Mouse (Mus musculus) left cerebral cortex, postnatal 10 days (tissue): ENCODE data around the gene Fbxo24. TPM values are rescaled to one million over a fixed set of nuclear protein-coding genes. Genes with fewer than 3 reads are reported as not detected.

Source experiments
- DNase-seq, 2 experiments: peaks; one replicate each; pipeline ENCODE4 v3.0.0; 2021 to 2022; ENCODE audit warnings: low spot score in 2 of 2, mixed read lengths in 1 of 2; ENCODE audit errors: extremely low spot score in 1 of 2
- intact Hi-C: fragments of 180-260 bp; cut with DNase I; formaldehyde crosslinking; loops from one replicate; pipeline ENCODE4 v1.15.1; 2025
- total RNA-seq, 2 experiments: library from RNA; stranded (reverse); gene quantifications; 2 replicates each; pipeline ENCODE4 v1.2.3; 2021

The Fbxo24 gene
- total RNA-seq, 2 experiments from 2014 or later: 0.19 to 0.26 TPM

DNA sequence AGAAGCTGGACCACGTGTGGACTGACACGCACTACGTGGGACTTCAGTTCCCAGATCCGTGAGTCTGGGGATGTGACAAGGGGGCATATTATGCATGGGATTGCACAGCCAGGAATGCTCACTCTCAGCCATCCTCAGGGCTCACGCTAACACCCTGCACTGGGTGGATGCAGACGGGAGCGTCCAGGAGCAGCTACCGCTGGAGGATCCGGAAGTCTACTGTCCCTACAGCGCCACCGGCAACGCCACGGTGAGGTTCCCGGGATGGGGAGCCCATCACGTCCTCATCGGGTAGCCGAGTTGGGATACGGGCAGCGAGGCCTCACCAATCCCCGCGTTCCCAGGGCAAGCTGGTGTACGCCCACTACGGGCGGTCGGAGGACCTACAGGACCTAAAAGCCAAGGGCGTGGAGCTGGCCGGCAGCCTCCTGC lies 54.3 kb downstream of the Fbxo24 start:
- peak; percentile 36 to 69 for DNase-seq
- intact Hi-C loops: no loop called here

DNA sequence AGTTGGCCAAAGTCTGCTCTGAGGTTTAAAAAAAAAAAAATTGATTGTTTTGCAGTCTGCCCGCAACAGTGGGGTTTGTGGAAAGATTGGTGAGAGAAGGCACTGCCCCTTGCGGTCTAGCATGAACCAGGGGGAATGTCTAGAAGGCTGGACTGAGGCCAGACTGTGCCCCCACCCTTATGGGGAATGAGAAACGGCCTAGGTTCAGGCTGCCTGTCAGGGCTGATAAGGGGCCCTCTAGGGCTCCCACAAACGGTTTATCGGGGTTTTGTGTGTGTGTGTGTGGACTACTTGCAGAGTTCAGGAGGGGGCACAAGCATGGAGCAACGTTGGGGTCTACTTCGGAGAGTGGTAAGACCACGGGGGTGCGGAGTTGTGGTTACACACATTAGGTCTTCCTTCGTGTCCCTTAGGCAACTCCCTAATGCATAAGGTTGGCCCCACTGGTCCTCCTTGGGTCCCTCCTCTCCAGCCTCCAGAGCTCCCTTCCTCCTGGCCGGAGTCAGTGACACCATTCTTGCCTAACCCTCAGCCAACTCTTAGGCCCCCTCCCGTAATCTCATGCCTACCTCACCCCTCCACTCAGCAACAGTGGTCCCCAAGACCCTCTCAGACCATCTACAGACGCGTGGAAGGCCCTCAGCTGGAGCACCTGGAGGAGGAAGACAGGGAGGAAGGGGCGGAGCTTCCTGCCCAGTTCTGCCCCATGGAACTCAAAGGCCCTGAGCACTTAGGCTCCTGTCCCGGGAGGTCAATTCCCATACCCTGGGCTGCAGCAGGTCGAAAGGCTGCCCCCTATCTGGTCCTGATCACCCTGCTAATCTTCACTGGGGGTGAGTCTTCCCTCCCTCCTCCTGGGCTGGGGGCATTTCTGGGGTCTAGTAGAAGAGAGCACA lies 57.9 kb downstream of the Fbxo24 start:
- intact Hi-C loops: no loop called here
- no peak for DNase-seq

DNA sequence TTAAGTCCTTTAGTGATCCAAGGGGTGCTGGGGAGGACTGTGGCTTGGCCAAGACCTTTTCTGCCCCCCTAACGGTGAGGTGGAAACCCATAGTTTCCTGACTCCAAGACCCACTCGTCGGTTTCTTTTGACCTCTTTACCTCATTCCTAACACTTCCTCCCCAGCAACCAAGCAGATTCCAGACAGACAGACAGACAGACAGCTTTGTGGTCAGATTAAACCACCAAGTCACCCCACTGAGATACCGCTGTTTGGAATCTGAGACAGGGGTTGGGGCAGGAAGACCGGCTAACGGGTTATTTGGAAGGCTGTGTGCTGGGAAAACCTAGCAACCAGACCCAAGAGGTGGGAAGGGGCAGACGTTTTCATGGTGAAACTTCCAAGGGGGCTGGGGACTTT lies 58.6 kb downstream of the Fbxo24 start:
- no peak for DNase-seq
- intact Hi-C loops: no loop called here

DNA sequence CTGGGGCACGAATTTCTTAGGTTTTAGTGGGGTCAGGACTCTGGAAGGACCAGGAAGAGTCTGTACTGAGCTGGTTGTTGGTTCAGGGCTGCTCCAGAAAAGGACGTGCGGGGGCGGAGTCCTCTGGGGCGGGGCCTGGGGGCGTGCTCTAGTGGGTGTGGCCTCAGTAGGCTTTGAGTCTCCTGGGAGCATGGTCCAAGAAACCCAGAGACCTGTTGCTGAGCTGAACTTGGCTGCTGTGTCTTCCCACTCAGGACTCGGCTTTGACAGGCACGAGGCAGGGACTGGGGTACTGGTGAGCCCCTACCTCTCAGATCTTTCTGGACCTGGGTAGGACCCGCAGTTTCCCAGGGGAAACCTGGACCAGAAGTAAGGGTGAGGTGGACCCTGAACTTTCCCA lies 59.1 kb downstream of the Fbxo24 start, which contains the start of gene Tfr2:
TSS of gene Tfr2 (plus strand) at position 176 of the 400 bp plus-strand sequence.
- no peak for DNase-seq
- intact Hi-C loops: no loop called here

DNA sequence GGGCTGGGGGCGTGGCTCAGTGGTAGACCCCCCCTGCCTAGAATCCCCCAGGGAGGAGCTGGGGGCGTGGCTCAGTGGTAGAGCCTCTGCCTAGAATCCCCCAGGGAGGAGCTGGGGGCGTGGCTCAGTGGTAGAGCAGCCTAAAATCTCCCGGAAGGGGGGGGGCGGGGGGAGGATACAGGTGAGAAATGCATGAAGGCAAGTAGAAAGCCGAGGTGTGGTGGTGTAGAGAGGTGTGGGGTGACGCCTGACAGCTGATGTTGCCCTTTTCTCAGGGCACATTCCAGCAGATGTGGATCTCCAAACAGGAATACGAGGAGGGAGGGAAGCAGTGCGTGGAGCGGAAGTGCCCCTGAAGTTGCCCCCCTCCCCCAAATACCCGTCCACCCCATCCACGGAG lies 59.8 kb downstream of the Fbxo24 start:
- intact Hi-C loops: no loop called here
- DNase-seq: no peak

DNA sequence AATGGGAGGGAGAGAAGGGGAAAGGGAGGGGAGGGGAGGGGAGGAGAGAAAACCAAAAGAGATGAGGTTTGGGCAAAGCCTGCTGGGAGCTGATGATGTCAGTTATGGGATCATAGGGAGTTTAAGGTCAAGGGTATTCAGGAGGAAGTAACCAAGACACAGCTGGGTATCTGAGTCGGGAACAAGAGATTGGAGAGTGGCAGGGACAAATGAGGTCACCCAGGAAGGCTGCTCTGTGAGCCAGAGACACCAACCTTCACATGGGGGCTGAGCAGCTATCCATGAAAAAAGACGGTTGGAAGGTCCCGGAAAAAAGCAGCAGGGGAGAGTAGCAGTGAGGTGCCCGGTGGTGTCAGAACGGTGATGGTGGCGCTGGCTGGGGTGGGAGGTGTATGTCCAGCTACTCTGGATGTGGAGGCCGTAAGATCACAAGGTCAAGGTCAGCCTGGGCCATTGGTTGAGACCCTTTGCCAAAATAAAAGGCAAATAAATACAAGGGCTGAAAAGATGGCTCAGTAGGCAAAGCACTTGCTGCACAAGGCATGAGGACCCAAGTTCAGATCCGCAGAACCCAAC lies 60.5 kb downstream of the Fbxo24 start:
- intact Hi-C loops: no loop called here
- DNase-seq: no peak

DNA sequence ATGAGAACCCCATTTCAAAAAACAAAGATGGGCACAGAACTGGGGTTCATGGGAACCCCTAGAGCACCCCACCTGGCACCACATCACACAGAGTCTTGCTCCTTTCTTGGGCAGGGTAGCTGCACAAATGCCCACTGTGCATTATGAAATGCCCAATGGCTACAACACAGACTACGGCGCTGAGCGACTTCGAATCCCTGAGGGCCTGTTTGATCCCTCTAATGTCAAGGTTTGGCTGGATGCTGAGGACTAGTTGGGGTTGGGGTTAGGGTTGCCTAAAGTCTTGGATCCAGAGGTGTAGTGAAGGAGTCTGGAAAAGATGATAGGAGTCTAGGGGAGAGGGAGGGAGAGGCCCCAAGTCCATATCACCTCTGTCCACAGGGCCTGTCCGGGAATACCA lies 62.4 kb downstream of the Fbxo24 start:
- intact Hi-C loops: no loop called here
- no peak for DNase-seq

DNA sequence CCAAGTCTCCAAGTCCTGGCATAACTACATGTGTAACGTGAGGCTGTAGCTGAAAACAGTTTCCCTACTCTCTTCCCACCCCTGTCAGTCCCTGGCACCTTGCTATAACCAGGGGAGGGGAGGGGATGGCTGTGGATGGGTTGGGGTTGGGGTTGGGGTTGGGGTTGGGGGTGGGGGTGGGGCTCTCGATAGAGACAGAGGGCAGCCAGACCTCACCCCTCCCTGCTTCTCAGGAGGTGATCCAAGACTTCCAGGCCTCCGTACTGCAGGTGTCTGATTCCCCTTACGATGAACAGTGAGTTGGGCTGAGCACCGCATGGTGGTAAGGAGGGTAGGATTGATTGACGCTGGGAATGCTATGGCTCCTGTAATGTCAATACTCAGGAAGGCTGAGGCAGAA lies 63.1 kb downstream of the Fbxo24 start:
- DNase-seq: no peak

DNA sequence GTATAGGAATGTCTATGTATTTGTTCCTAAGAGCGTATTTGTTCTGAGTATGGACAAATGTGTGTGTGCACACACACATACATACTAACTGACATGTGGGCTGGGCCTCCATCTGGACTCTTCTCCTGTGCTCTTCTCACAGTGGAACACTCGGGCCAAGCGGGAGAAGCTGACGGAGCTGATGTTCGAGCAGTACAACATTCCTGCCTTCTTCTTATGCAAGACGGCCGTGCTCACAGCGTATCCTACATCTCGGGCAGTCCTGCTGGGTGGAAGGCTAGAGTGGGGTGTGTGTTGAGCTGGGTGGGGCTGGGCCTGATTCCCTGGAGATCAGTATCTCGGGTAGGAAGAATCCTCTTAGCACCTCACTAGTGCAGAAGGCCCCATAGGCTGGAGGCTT lies 65.8 kb downstream of the Fbxo24 start:
- no peak for DNase-seq
- intact Hi-C loops: no loop called here

More for the DNA sequence above, 63.1 kb downstream of the Fbxo24 start:
- intact Hi-C loops: no loop called here

Other genes starting within 250 kb of the Fbxo24 start
- under 1 TPM; 0.47 to 0.69 TPM for gene Zan, start 151.9 kb downstream of the Fbxo24 start, total RNA-seq
- gene Pop7, start 126.5 kb downstream of the Fbxo24 start, total RNA-seq: 10 to 100 TPM; 36.5 to 36.8 TPM
- gene Gigyf1, start 110.5 kb downstream of the Fbxo24 start, total RNA-seq: 10 to 100 TPM; 43.0 TPM
- not detected for gene Epo, start 95.8 kb downstream of the Fbxo24 start, total RNA-seq
- 1,000 to 10,000 TPM in 1 of 2 experiments, 100 to 1,000 TPM in 1; 996 to 1,005 TPM for gene Gnb2, start 95.5 kb downstream of the Fbxo24 start, total RNA-seq
- 100 to 1,000 TPM; 151 to 152 TPM for gene Actl6b, start 75.5 kb downstream of the Fbxo24 start, total RNA-seq
- 10 to 100 TPM; 23.7 to 26.7 TPM for gene Tfr2, start 59.2 kb downstream of the Fbxo24 start, total RNA-seq
- gene Mospd3, start 27.9 kb downstream of the Fbxo24 start, total RNA-seq: 10 to 100 TPM; 38.8 to 43.1 TPM
- gene Pcolce, start 15.2 kb downstream of the Fbxo24 start, total RNA-seq: 10 to 100 TPM; 11.4 to 12.3 TPM
- 10 to 100 TPM; 15.1 to 15.6 TPM for gene Lrch4, start 119 bp upstream of the Fbxo24 start, total RNA-seq
- gene Gm20605, start 173 bp upstream of the Fbxo24 start, total RNA-seq: 1 to 10 TPM; 4.4 to 5.6 TPM
- gene Sap25, start 12.3 kb upstream of the Fbxo24 start, total RNA-seq: 1 to 10 TPM; 2.7 to 4.5 TPM
- under 1 TPM in 1 of 2 experiments, not detected in 1; 0.36 TPM for gene Irs3, start 16.7 kb upstream of the Fbxo24 start, total RNA-seq
- gene Agfg2, start 55.7 kb upstream of the Fbxo24 start, total RNA-seq: 10 to 100 TPM; 33.3 to 36.5 TPM
- 100 to 1,000 TPM; 116 to 119 TPM for gene Nyap1, start 112.6 kb upstream of the Fbxo24 start, total RNA-seq
- gene Tsc22d4, start 116.7 kb upstream of the Fbxo24 start, total RNA-seq: 100 to 1,000 TPM; 112 to 120 TPM
- gene Ppp1r35, start 149.8 kb upstream of the Fbxo24 start, total RNA-seq: 10 to 100 TPM; 28.0 to 28.7 TPM
- gene Mepce, start 158.7 kb upstream of the Fbxo24 start, total RNA-seq: 10 to 100 TPM; 30.1 to 35.3 TPM
- 1 to 10 TPM; 5.7 to 6.0 TPM for gene Zcwpw1, start 158.8 kb upstream of the Fbxo24 start, total RNA-seq
- 1 to 10 TPM in 1 of 2 experiments, under 1 TPM in 1; 0.71 to 1.2 TPM for gene Pilra, start 207.3 kb upstream of the Fbxo24 start, total RNA-seq
- not detected for gene Pilrb1, start 229.1 kb upstream of the Fbxo24 start, total RNA-seq
- not detected for gene Pilrb2, start 242.8 kb upstream of the Fbxo24 start, total RNA-seq